In the genomic region with DNA sequence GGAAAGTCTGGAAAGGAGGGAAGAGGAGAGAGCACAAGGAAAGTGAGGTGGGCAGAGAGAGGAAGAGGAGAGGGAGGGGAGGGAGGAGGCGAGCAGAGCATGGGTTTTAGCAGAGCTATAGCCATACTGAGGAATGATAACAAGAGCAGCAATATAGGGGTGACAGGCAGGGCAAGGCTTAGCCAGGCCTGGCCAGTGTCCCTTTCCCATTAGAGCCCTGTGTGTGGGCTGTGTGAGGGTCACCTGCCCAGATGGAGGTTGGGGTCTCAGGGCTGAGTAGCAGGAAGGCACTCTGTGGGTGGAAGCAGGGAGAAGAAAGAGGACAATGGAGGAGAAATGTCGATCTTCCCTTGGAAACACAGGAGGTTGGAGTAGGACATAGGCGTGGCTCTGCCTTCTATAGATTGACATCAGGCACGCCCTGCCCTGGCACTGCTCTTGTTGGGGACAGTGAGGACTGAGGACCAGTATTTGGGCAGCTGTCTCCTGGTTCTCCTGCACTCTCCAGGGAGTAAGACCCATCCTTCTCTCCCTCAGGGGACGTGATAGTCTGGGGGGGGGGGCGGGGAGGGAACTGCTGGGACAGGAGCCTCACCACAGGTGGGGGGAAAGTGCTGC, we compare ENCODE assay signal across 8 mouse cellular contexts. TPM values are rescaled to one million over a fixed set of nuclear protein-coding genes. Genes with fewer than 3 reads are reported as not detected.
DNase-seq lines count a peak whose midpoint lies in the region; ATAC-seq and TF ChIP-seq lines count a peak whose summit lies in the region.

No protein-coding gene starts in this region.

- TF ChIP-seq CTCF in olfactory bulb, adult 2 months (IDR thresholded peaks at IDR 0.05; ENCODE audit: insufficient read depth, low read depth, low read length): no peak

- no peak for TF ChIP-seq POLR2A in olfactory bulb, adult 2 months (IDR thresholded peaks at IDR 0.05; ENCODE audit: insufficient read depth, low read depth, low read length)

- H3K4me1 ChIP-seq in forebrain, embryonic 13.5 days: peaks cover 22% of the 10 kb centered on the region
- peaks cover 26% of the 10 kb centered on the region for H3K4me1 ChIP-seq in limb, embryonic 15.5 days
- H3K4me1 ChIP-seq in olfactory bulb, adult 2 months (ENCODE audit: control insufficient read depth, insufficient read depth, low read length): peaks cover 19% of the 10 kb centered on the region

- H3K4me2 ChIP-seq in forebrain, embryonic 13.5 days: peak overlapping the region; percentile 75
- H3K4me2 ChIP-seq in limb, embryonic 15.5 days: peak overlapping the region; percentile 65

- no peaks in the 10 kb centered on the region for H3K9me3 ChIP-seq in forebrain, embryonic 13.5 days (replicated peaks)
- no peaks in the 10 kb centered on the region for H3K9me3 ChIP-seq in limb, embryonic 15.5 days

- DNase-seq in embryo, embryonic 10 days (ENCODE audit: low spot score): peak; percentile 45
- DNase-seq in embryo, embryonic 9.5 days (ENCODE audit: extremely low spot score): no peak
- DNase-seq in 3T3-L1 (ENCODE audit: low read depth, low spot score): peak; percentile 68
- no peak for DNase-seq in cerebellum, adult 11-12 months
- no peak for DNase-seq in cerebellum, adult 11 months

- H3K36me3 ChIP-seq in forebrain, embryonic 13.5 days (ENCODE audit: poor library complexity, severe bottlenecking): no peaks in the 10 kb centered on the region
- H3K36me3 ChIP-seq in limb, embryonic 15.5 days: no peaks in the 10 kb centered on the region

- H3K27ac ChIP-seq in forebrain, embryonic 13.5 days: peak overlapping the region; percentile 65
- H3K27ac ChIP-seq in limb, embryonic 15.5 days: peak overlapping the region; percentile 67; the same call in 1 of the 2 replicates
- no peak overlapping the region for H3K27ac ChIP-seq in olfactory bulb, adult 2 months (ENCODE audit: insufficient read depth, low read depth, low read length)

- peak overlapping the region; percentile 48 for H3K4me3 ChIP-seq in forebrain, embryonic 13.5 days
- H3K4me3 ChIP-seq in limb, embryonic 15.5 days: peak overlapping the region; percentile 40
- H3K4me3 ChIP-seq in olfactory bulb, adult 2 months (ENCODE audit: insufficient read depth, low read depth, low read length): peak overlapping the region; percentile 57

- 13% methylated on average over 6 of the region's 6 CpGs for WGBS in forebrain, embryonic 13.5 days
- 20% methylated on average over 6 of the region's 6 CpGs for WGBS in limb, embryonic 15.5 days
- WGBS in olfactory bulb, adult 2 months: 22% methylated on average over 6 of the region's 6 CpGs

- peak overlapping the region; percentile 69 for H3K9ac ChIP-seq in forebrain, embryonic 13.5 days
- peak overlapping the region; percentile 23; the same call in 1 of the 2 replicates for H3K9ac ChIP-seq in limb, embryonic 15.5 days

- ATAC-seq in forebrain, embryonic 13.5 days: peak; percentile 54
- ATAC-seq in limb, embryonic 15.5 days (ENCODE audit: insufficient number of reproducible peaks, low FRiP score, low TSS enrichment, low read depth): no peak

- H3K27me3 ChIP-seq in forebrain, embryonic 13.5 days: no peaks in the 10 kb centered on the region
- no peaks in the 10 kb centered on the region for H3K27me3 ChIP-seq in limb, embryonic 15.5 days

RNA-seq across cellular contexts. Expression of a gene that starts 0.8 kb away (rescaled TPM):
- polyA plus RNA-seq in forebrain, embryonic 13.5 days (2015; fragmentation: Nextera tagmentation; extraction: Ambion mirVana): 1.8 and 1.9 TPM in 2 replicates
- 1.6 and 2.1 TPM in 2 replicates for polyA plus RNA-seq in limb, embryonic 15.5 days (2015; fragmentation: Nextera tagmentation; extraction: Ambion mirVana)
- not detected in 2 replicates for polyA plus RNA-seq in olfactory bulb, adult 2 months (2012; ENCODE audit: insufficient read depth, insufficient read length, low replicate concordance, missing spikeins)

RNA-seq across cellular contexts. Expression of a gene that starts 16.7 kb away (rescaled TPM):
- polyA plus RNA-seq in forebrain, embryonic 13.5 days (2015; fragmentation: Nextera tagmentation; extraction: Ambion mirVana): not detected in 2 replicates
- not detected in 2 replicates for polyA plus RNA-seq in limb, embryonic 15.5 days (2015; fragmentation: Nextera tagmentation; extraction: Ambion mirVana)
- not detected in 2 replicates for polyA plus RNA-seq in olfactory bulb, adult 2 months (2012; ENCODE audit: insufficient read depth, insufficient read length, low replicate concordance, missing spikeins)

RNA-seq across cellular contexts. Expression of a gene that starts 26.7 kb away (rescaled TPM):
- 21.6 and 22.6 TPM in 2 replicates for polyA plus RNA-seq in forebrain, embryonic 13.5 days (2015; fragmentation: Nextera tagmentation; extraction: Ambion mirVana)
- 63.2 and 66.8 TPM in 2 replicates for polyA plus RNA-seq in limb, embryonic 15.5 days (2015; fragmentation: Nextera tagmentation; extraction: Ambion mirVana)
- not detected in 2 replicates for polyA plus RNA-seq in olfactory bulb, adult 2 months (2012; ENCODE audit: insufficient read depth, insufficient read length, low replicate concordance, missing spikeins)

RNA-seq across cellular contexts. Expression of a gene that starts 39.2 kb away (rescaled TPM):
- 5.6 and 6.8 TPM in 2 replicates for polyA plus RNA-seq in forebrain, embryonic 13.5 days (2015; fragmentation: Nextera tagmentation; extraction: Ambion mirVana)
- polyA plus RNA-seq in limb, embryonic 15.5 days (2015; fragmentation: Nextera tagmentation; extraction: Ambion mirVana): 6.6 and 6.7 TPM in 2 replicates
- polyA plus RNA-seq in olfactory bulb, adult 2 months (2012; ENCODE audit: insufficient read depth, insufficient read length, low replicate concordance, missing spikeins): not detected in 2 replicates

RNA-seq across cellular contexts. Expression of a gene that starts 39.5 kb away (rescaled TPM):
- polyA plus RNA-seq in forebrain, embryonic 13.5 days (2015; fragmentation: Nextera tagmentation; extraction: Ambion mirVana): 47.1 and 52.0 TPM in 2 replicates
- polyA plus RNA-seq in limb, embryonic 15.5 days (2015; fragmentation: Nextera tagmentation; extraction: Ambion mirVana): 45.2 and 46.8 TPM in 2 replicates
- polyA plus RNA-seq in olfactory bulb, adult 2 months (2012; ENCODE audit: insufficient read depth, insufficient read length, low replicate concordance, missing spikeins): not detected in 2 replicates

Comparison
In these comparisons a context has a peak if more than half of its experiments do, and no peak if none do; other contexts are left out.
1. DNase-seq: peak in embryo, embryonic 10 days (single experiment) and 3T3-L1 (single experiment); none in embryo, embryonic 9.5 days (single experiment), cerebellum, adult 11-12 months (single experiment) and cerebellum, adult 11 months (single experiment).
2. Peak in every context shown above with its lines, with median percentiles within 50 percentile points of each other: H3K4me3 ChIP-seq.